Mouse (Mus musculus) heart, embryonic 12.5 days (tissue): ENCODE data around the gene Serpinh1. TPM values are rescaled to one million over a fixed set of nuclear protein-coding genes. Genes with fewer than 3 reads are reported as not detected.
A peak's percentile ranks its signal among the peaks of the same experiment; 100 is the strongest.
"Not testable (repeated sequence)": the region's sequence is repeated elsewhere in the genome, so short reads cannot be mapped to it uniquely, and the experiment has no call there.

Experiments used
- ATAC-seq: fragments of 200-750 bp; cut with Nextera tagmentation; 2 replicates; pipeline ENCODE4 v1.8.0; 2017; ENCODE audit warnings: moderate TSS enrichment, moderate library complexity; ENCODE audit not compliant: insufficient number of reproducible peaks, low FRiP score
- H3K27ac ChIP-seq: fragments of 300-500 bp; sonication (generic); 2 replicates; pipeline ENCODE4 v1.5.1; 2016; ENCODE audit warnings: mild to moderate bottlenecking, moderate library complexity; ENCODE audit not compliant: poor library complexity, severe bottlenecking
- H3K27me3 ChIP-seq: fragments of 300-500 bp; sonication (generic); replicated peaks from 2 replicates; pipeline ENCODE4 v1.6.1; 2016; ENCODE audit warnings: mild to moderate bottlenecking, moderate library complexity
- H3K36me3 ChIP-seq: fragments of 300-500 bp; sonication (generic); 2 replicates; pipeline ENCODE4 v1.6.1; 2016; ENCODE audit warnings: mild to moderate bottlenecking, moderate library complexity
- H3K4me1 ChIP-seq: fragments of 300-500 bp; sonication (generic); replicated peaks from 2 replicates; pipeline ENCODE4 v1.6.1; 2016; ENCODE audit warnings: mild to moderate bottlenecking
- H3K4me2 ChIP-seq: fragments of 300-500 bp; sonication (generic); 2 replicates; pipeline ENCODE4 v1.6.1; 2016; ENCODE audit warnings: mild to moderate bottlenecking, moderate library complexity
- H3K4me3 ChIP-seq: fragments of 300-500 bp; sonication (generic); 2 replicates; pipeline ENCODE4 v1.5.1; 2016; ENCODE audit warnings: mild to moderate bottlenecking
- H3K9ac ChIP-seq: fragments of 300-500 bp; sonication (generic); 2 replicates; pipeline ENCODE4 v1.6.1; 2016; ENCODE audit warnings: mild to moderate bottlenecking, moderate library complexity
- H3K9me3 ChIP-seq: fragments of 300-500 bp; sonication (generic); replicated peaks from 2 replicates; pipeline ENCODE4 v1.6.1; 2016; ENCODE audit warnings: mild to moderate bottlenecking, moderate library complexity
- WGBS: fragments of 180-500 bp; shearing (Covaris S2); methylation state at CpG from one replicate; pipeline ENCODE4 v1.1.7; 2016; 5-methylcytosine and 5-hydroxymethylcytosine counted together
- polyA plus RNA-seq: library from polyadenylated mRNA; unstranded; fragments of >200 nt; fragmentation: Nextera tagmentation; extraction: Ambion mirVana; gene quantifications from 2 replicates; pipeline ENCODE4 v1.2.1, GENCODE M21; 2016

Serpinh1 gene
- polyA plus RNA-seq, 1 experiment from 2014 or later = 1,316 TPM

GRCm38 (mm10) chr7:99386811-99387210, 33.8 kb upstream of the Serpinh1 start:
- 89% methylated on average over 4 of the region's 4 CpGs for WGBS
- Histone ChIP-seq H3K4me3 (no peak overlapping the region), H3K4me2 (no peak overlapping the region), H3K9me3 (no peaks in the 10 kb centered on the region), H3K36me3 (peaks cover 29% of the 10 kb centered on the region), H3K9ac (no peak overlapping the region), H3K27me3 (no peaks in the 10 kb centered on the region), H3K27ac (no peak overlapping the region), H3K4me1 (peaks cover 92% of the 10 kb centered on the region)
- ATAC-seq = no peak

DNA sequence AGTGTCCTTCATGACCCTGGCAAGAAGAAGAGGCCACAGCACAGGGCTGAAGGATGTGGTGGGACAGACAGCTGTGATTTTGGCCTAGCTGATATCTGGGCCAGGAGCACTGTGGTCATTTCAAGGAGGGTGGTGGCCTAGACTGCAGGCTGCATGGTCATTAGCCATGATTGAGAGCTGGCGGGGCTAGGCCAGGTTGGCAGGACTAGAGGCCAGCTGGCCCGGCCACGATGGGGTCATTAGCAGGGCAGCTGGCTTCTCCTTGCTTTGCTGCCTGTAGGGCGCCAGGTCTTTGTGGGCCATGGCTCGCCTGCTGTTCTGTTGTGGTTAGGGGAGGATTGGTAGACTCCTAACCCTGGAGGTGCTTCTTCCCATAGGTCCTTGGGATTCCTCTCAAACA, 33.0 kb upstream of the Serpinh1 start:
- Histone ChIP-seq H3K4me2 (no peak overlapping the region), H3K9ac (peak overlapping the region; percentile 21; the same call in 1 of the 2 replicates), H3K4me3 (no peak overlapping the region), H3K27ac (no peak overlapping the region), H3K27me3 (no peaks in the 10 kb centered on the region), H3K9me3 (no peaks in the 10 kb centered on the region), H3K36me3 (peaks cover 22% of the 10 kb centered on the region), H3K4me1 (peaks cover 84% of the 10 kb centered on the region)
- ATAC-seq = no peak
- 76% methylated on average over 5 of the region's 5 CpGs for WGBS

DNA sequence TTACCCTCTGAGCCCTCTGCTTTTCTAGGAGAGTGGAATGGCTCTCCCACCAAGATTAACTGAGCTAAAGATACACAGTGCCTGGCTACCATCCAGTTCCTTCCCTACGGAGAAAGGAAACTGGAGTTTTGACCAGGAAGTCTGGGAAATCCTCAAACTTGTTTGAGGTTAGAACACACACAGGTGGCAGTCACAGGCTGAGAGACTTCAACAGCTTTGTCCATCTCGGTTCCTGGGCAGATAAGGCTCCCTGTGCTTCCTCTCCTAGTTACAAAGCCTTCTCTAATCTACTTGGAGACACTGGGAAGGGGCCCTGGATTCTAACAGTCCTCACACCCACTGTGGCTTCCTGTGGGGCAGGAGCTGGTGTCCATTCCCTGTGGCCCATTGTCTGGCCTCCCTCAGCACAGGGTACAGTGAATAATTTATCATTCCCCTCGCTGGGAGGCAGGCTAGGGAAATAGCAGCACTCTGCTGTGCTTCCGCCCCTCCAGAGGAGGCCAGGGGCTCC, 31.1 kb upstream of the Serpinh1 start:
- Histone ChIP-seq H3K4me2 (peak overlapping the region; percentile 79), H3K27me3 (no peaks in the 10 kb centered on the region), H3K9me3 (no peaks in the 10 kb centered on the region), H3K36me3 (peaks cover 19% of the 10 kb centered on the region), H3K27ac (peak overlapping the region; percentile 94), H3K4me3 (peak overlapping the region; percentile 79), H3K4me1 (peaks cover 76% of the 10 kb centered on the region), H3K9ac (peak overlapping the region; percentile 92)
- peak; percentile 13 for ATAC-seq
- 11% methylated on average over 4 of the region's 4 CpGs for WGBS

DNA sequence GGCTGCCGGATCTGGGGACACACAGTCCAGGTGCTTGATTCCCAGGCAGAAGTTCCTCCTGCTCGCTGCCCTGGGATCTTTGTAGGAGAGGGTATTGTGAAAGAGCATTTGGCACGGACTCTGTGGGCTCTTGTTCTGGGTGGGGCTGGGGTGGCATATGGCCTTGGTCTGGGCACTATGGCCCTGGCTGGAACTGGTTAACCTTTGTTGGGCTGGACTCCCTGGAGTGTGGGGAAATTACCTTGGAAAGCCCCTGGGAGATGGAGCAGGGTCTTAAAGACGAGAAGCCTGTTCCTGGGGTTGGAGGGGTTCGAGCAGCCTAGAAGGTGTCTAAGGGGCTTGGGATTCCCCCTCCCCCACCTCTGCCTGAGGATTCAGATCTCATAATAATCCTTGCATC, 30.2 kb upstream of the Serpinh1 start:
- 42% methylated on average over 5 of the region's 5 CpGs for WGBS
- H3K36me3 ChIP-seq = peaks cover 13% of the 10 kb centered on the region
- peak overlapping the region; percentile 79 for H3K4me2 ChIP-seq
- no peaks in the 10 kb centered on the region for H3K27me3 ChIP-seq
- H3K27ac ChIP-seq = peak overlapping the region; percentile 94
- H3K9me3 ChIP-seq = no peaks in the 10 kb centered on the region
- peak overlapping the region; percentile 79 for H3K4me3 ChIP-seq
- peaks cover 76% of the 10 kb centered on the region for H3K4me1 ChIP-seq
- no peak for ATAC-seq
- H3K9ac ChIP-seq = peak overlapping the region; percentile 92

GRCm38 (mm10) chr7:99382088-99383000, 29.3 kb upstream of the Serpinh1 start:
- peaks cover 5% of the 10 kb centered on the region for H3K36me3 ChIP-seq
- H3K9me3 ChIP-seq = no peaks in the 10 kb centered on the region
- peak overlapping the region; percentile 92 for H3K9ac ChIP-seq
- ATAC-seq = no peak
- peak overlapping the region; percentile 90 for H3K27ac ChIP-seq
- peak overlapping the region; percentile 79 for H3K4me3 ChIP-seq
- H3K27me3 ChIP-seq = no peaks in the 10 kb centered on the region
- H3K4me1 ChIP-seq = peaks cover 69% of the 10 kb centered on the region
- 5% methylated on average over 30 of the region's 30 CpGs for WGBS
- peak overlapping the region; percentile 79 for H3K4me2 ChIP-seq

- Histone ChIP-seq H3K9ac (peak within 1 kb of the TSS; percentile 92), H3K4me1 (peaks cover 64% of the 10 kb centered on the region), H3K27me3 (no peaks in the 10 kb centered on the region), H3K9me3 (no peaks in the 10 kb centered on the region; the same call in 1 of the 2 replicates), H3K4me2 (peak within 1 kb of the TSS; percentile 79), H3K27ac (peak within 1 kb of the TSS; percentile 90), H3K36me3 (no peaks in the 10 kb centered on the region), H3K4me3 (peak within 1 kb of the TSS; percentile 79)
- ATAC-seq = peak; percentile 91
- WGBS = under 1% methylated on average over 73 of the region's 73 CpGs
Observed at GRCm38 (mm10) chr7:99381214-99382087, 28.4 kb upstream of the Serpinh1 start, which contains the start of gene Gdpd5. Gene Gdpd5, plus strand, starts transcription at chr7:99381414.

GRCm38 (mm10) chr7:99380491-99381213, 27.6 kb upstream of the Serpinh1 start:
- Histone ChIP-seq H3K36me3 (no peaks in the 10 kb centered on the region), H3K9ac (peak overlapping the region; percentile 69), H3K4me1 (peaks cover 56% of the 10 kb centered on the region), H3K4me3 (peak overlapping the region; percentile 79), H3K27ac (peak overlapping the region; percentile 90), H3K4me2 (peak overlapping the region; percentile 79), H3K27me3 (no peaks in the 10 kb centered on the region), H3K9me3 (no peaks in the 10 kb centered on the region; the same call in 1 of the 2 replicates)
- under 1% methylated on average over 24 of the region's 24 CpGs for WGBS
- ATAC-seq = peak; percentile 54

- Histone ChIP-seq H3K27me3 (no peaks in the 10 kb centered on the region), H3K4me2 (peak overlapping the region; percentile 20; the same call in 1 of the 2 replicates), H3K9ac (no peak overlapping the region), H3K4me3 (no peak overlapping the region), H3K36me3 (no peaks in the 10 kb centered on the region), H3K27ac (no peak overlapping the region), H3K4me1 (peaks cover 38% of the 10 kb centered on the region), H3K9me3 (no peaks in the 10 kb centered on the region; the same call in 1 of the 2 replicates)
- 55% methylated on average over 8 of the region's 8 CpGs for WGBS
- no peak for ATAC-seq
Observed at GRCm38 (mm10) chr7:99378870-99379269, 25.8 kb upstream of the Serpinh1 start.

DNA sequence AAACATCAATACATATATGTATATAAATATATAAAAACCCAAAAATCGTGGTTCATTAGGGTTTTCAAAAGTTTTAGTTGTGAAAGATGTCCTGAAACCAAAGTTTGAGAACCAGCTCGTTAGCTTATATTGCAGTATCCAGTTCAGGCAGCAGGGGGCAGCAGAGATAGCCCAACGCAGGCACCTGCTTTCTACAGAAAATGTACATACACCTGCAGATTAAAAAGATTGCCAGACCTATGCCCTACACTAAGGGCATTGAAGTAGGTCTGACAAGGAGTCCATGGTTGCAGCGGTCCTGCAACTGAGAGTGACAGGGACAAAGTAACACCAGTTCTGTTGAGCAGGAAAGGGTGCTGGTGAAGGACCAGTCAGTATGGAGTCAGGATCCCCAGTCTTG, 22.4 kb upstream of the Serpinh1 start:
- Histone ChIP-seq H3K4me2 (no peak overlapping the region), H3K4me1 (peaks cover 22% of the 10 kb centered on the region), H3K36me3 (no peaks in the 10 kb centered on the region), H3K27me3 (peaks cover 8% of the 10 kb centered on the region; the same call in 1 of the 2 replicates), H3K27ac (no peak overlapping the region), H3K9me3 (no peaks in the 10 kb centered on the region; the same call in 1 of the 2 replicates), H3K4me3 (no peak overlapping the region), H3K9ac (no peak overlapping the region)
- no peak for ATAC-seq
- WGBS = 4% methylated on average over 4 of the region's 4 CpGs

GRCm38 (mm10) chr7:99374325-99374724, 21.3 kb upstream of the Serpinh1 start:
- WGBS = 39% methylated on average over 3 of the region's 3 CpGs

More at GRCm38 (mm10) chr7:99374325-99374724, 21.3 kb upstream of the Serpinh1 start:
- H3K27ac ChIP-seq, H3K36me3 ChIP-seq, H3K4me2 ChIP-seq, ATAC-seq, H3K9ac ChIP-seq, H3K9me3 ChIP-seq, H3K4me3 ChIP-seq, H3K27me3 ChIP-seq: not testable (repeated sequence)
- H3K4me1 ChIP-seq = peaks cover 13% of the 10 kb centered on the region
